Mouse (Mus musculus): ENCODE measurements around the gene Padi4. TPM values are rescaled to one million over a fixed set of nuclear protein-coding genes. Genes with fewer than 3 reads are reported as not detected.
A peak's percentile ranks its signal among the peaks of the same experiment; 100 is the strongest.

Gene Padi4
- polyA plus RNA-seq, 3 experiments from 2014 or later = 0.82 to 3.4 (median 0.96) TPM

- ATAC-seq = no peak
Measured at GRCm38 (mm10) chr4:140732871-140733270, 41.2 kb downstream of the Padi4 start.

- no peak for ATAC-seq
Measured at GRCm38 (mm10) chr4:140731654-140732053, 42.4 kb downstream of the Padi4 start.

GRCm38 (mm10) chr4:140726907-140727306, 47.1 kb downstream of the Padi4 start:
- ATAC-seq = no peak

- ATAC-seq = no peak
Measured at GRCm38 (mm10) chr4:140724739-140725138, 49.3 kb downstream of the Padi4 start.

- ATAC-seq = no peak
Measured at GRCm38 (mm10) chr4:140723801-140724200, 50.2 kb downstream of the Padi4 start.

- no peak for ATAC-seq
Measured at GRCm38 (mm10) chr4:140723192-140723591, 50.8 kb downstream of the Padi4 start.

GRCm38 (mm10) chr4:140722710-140723109, 51.3 kb downstream of the Padi4 start:
- ATAC-seq = no peak

- ATAC-seq = no peak
Measured at GRCm38 (mm10) chr4:140721968-140722490, 52.0 kb downstream of the Padi4 start.

- no peak for ATAC-seq
Measured at GRCm38 (mm10) chr4:140720091-140720490, 53.9 kb downstream of the Padi4 start.

GRCm38 (mm10) chr4:140718436-140718835, 55.6 kb downstream of the Padi4 start:
- no peak for ATAC-seq

- ATAC-seq = no peak
Measured at GRCm38 (mm10) chr4:140716994-140717393, 57.0 kb downstream of the Padi4 start.

GRCm38 (mm10) chr4:140714586-140714985, 59.5 kb downstream of the Padi4 start:
- ATAC-seq = no peak

GRCm38 (mm10) chr4:140713480-140714365, 60.3 kb downstream of the Padi4 start:
- ATAC-seq = peak; percentile 75

- no peak for ATAC-seq
Measured at GRCm38 (mm10) chr4:140711360-140711759, 62.7 kb downstream of the Padi4 start.

- ATAC-seq = no peak
Measured at GRCm38 (mm10) chr4:140710781-140711180, 63.3 kb downstream of the Padi4 start.

GRCm38 (mm10) chr4:140709617-140710016, 64.4 kb downstream of the Padi4 start:
- ATAC-seq = no peak

- ATAC-seq = no peak
Measured at GRCm38 (mm10) chr4:140709111-140709510, 64.9 kb downstream of the Padi4 start.

GRCm38 (mm10) chr4:140708297-140708927, 65.6 kb downstream of the Padi4 start:
- ATAC-seq = no peak

- ATAC-seq = no peak
Measured at GRCm38 (mm10) chr4:140707615-140708014, 66.4 kb downstream of the Padi4 start.

- no peak for ATAC-seq
Measured at GRCm38 (mm10) chr4:140704166-140704565, 69.9 kb downstream of the Padi4 start.

- no peak for ATAC-seq
Measured at GRCm38 (mm10) chr4:140703636-140704035, 70.4 kb downstream of the Padi4 start.

GRCm38 (mm10) chr4:140702611-140703327, 71.3 kb downstream of the Padi4 start:
- no peak for ATAC-seq

Measured in inflammation-experienced regulatory T-cells, adult 6 months (primary cell).